ENCODE assay signal across 8 mouse cellular contexts in genomic region chr12:12940466-12941128, GRCm38 (mm10). TPM values are rescaled to one million over a fixed set of nuclear protein-coding genes. Genes with fewer than 3 reads are reported as not detected.
DNase-seq lines count a peak whose midpoint lies in the region; ATAC-seq and TF ChIP-seq lines count a peak whose summit lies in the region.

No protein-coding gene starts in this region.

- ATAC-seq in forebrain, embryonic 15.5 days (replicated peaks): peak; percentile 9
- ATAC-seq in intestine, embryonic 15.5 days: no peak
- ATAC-seq in limb, embryonic 12.5 days (ENCODE audit: insufficient number of reproducible peaks, insufficient read depth, low FRiP score, low TSS enrichment, low read depth): no peak
- ATAC-seq in neural tube, embryonic 12.5 days (ENCODE audit: low FRiP score, low read depth): peak; percentile 3; the same call in 1 of the 2 replicates

- no peaks in the 10 kb centered on the region for H3K27me3 ChIP-seq in forebrain, embryonic 15.5 days
- no peaks in the 10 kb centered on the region for H3K27me3 ChIP-seq in intestine, embryonic 15.5 days (replicated peaks)
- H3K27me3 ChIP-seq in limb, embryonic 12.5 days: no peaks in the 10 kb centered on the region
- H3K27me3 ChIP-seq in neural tube, embryonic 12.5 days (replicated peaks): no peaks in the 10 kb centered on the region

- H3K9me3 ChIP-seq in ES-E14 (ENCODE audit: control insufficient read depth, insufficient read depth, low read depth, low read length): no peaks in the 10 kb centered on the region
- H3K9me3 ChIP-seq in forebrain, embryonic 15.5 days: no peaks in the 10 kb centered on the region
- no peaks in the 10 kb centered on the region for H3K9me3 ChIP-seq in intestine, embryonic 15.5 days
- no peaks in the 10 kb centered on the region for H3K9me3 ChIP-seq in limb, embryonic 12.5 days
- no peaks in the 10 kb centered on the region for H3K9me3 ChIP-seq in neural tube, embryonic 12.5 days

- peak overlapping the region; percentile 77 for H3K4me2 ChIP-seq in forebrain, embryonic 15.5 days (replicated peaks)
- peak overlapping the region; percentile 76 for H3K4me2 ChIP-seq in intestine, embryonic 15.5 days (replicated peaks)
- H3K4me2 ChIP-seq in limb, embryonic 12.5 days: peak overlapping the region; percentile 94
- H3K4me2 ChIP-seq in neural tube, embryonic 12.5 days (replicated peaks): peak overlapping the region; percentile 93

- in situ Hi-C loops in ES-E14 (cut with MboI; ENCODE audit: low sequenced_read_pairs in 2 of 2, unreplicated experiment in 2 of 2): loop anchor here in 1 of 2 experiments (5.0 to 10.0 kb wide), 2 partner anchors 158 to 316 kb away; no protein-coding TSS in a partner anchor

- DNase-seq in ES-E14 (ENCODE audit: low read depth, low spot score): no peak
- DNase-seq in adrenal gland, postnatal 25 days: peak; percentile 2
- peak; percentile 62 for DNase-seq in thymus, postnatal 14 days
- no peak for DNase-seq in spleen, adult 18-20 months

- peak overlapping the region; percentile 84 for H3K27ac ChIP-seq in ES-E14 (ENCODE audit: insufficient read depth, low read depth, low read length, poor library complexity, severe bottlenecking)
- H3K27ac ChIP-seq in forebrain, embryonic 15.5 days (replicated peaks): peak overlapping the region; percentile 99
- peak overlapping the region; percentile 90 for H3K27ac ChIP-seq in intestine, embryonic 15.5 days
- peak overlapping the region; percentile 95 for H3K27ac ChIP-seq in limb, embryonic 12.5 days
- peak overlapping the region; percentile 95; the same call in 1 of the 2 replicates for H3K27ac ChIP-seq in neural tube, embryonic 12.5 days

- peak overlapping the region; percentile 72 for H3K9ac ChIP-seq in ES-E14 (ENCODE audit: insufficient read depth, low read depth, low read length, poor library complexity, severe bottlenecking)
- peak overlapping the region; percentile 99 for H3K9ac ChIP-seq in forebrain, embryonic 15.5 days (replicated peaks)
- H3K9ac ChIP-seq in intestine, embryonic 15.5 days: peak overlapping the region; percentile 85
- H3K9ac ChIP-seq in limb, embryonic 12.5 days (replicated peaks): peak overlapping the region; percentile 87
- peak overlapping the region; percentile 95 for H3K9ac ChIP-seq in neural tube, embryonic 12.5 days

- peaks cover 43% of the 10 kb centered on the region for H3K36me3 ChIP-seq in ES-E14 (ENCODE audit: control insufficient read depth, insufficient read depth, low read length, poor library complexity, severe bottlenecking)
- peaks cover 14% of the 10 kb centered on the region for H3K36me3 ChIP-seq in forebrain, embryonic 15.5 days
- H3K36me3 ChIP-seq in intestine, embryonic 15.5 days: 0 out of 2 replicates have a peak, but pooled peaks cover 5% of the 10 kb centered on the region
- H3K36me3 ChIP-seq in limb, embryonic 12.5 days: peaks cover 26% of the 10 kb centered on the region
- peaks cover 24% of the 10 kb centered on the region for H3K36me3 ChIP-seq in neural tube, embryonic 12.5 days

- peak overlapping the region; percentile 81 to 94 for H3K4me3 ChIP-seq in ES-E14 (ENCODE audit: insufficient read depth in 1 of 2, low read depth in 1 of 2, low read length in 2 of 2, poor library complexity in 1 of 2, severe bottlenecking in 1 of 2)
- peak overlapping the region; percentile 94 for H3K4me3 ChIP-seq in forebrain, embryonic 15.5 days
- H3K4me3 ChIP-seq in intestine, embryonic 15.5 days (replicated peaks): peak overlapping the region; percentile 78
- H3K4me3 ChIP-seq in limb, embryonic 12.5 days (replicated peaks): peak overlapping the region; percentile 80
- peak overlapping the region; percentile 89 for H3K4me3 ChIP-seq in neural tube, embryonic 12.5 days

- under 1% methylated on average over 13 of the region's 13 CpGs for whole genome bisulfite sequencing in forebrain, embryonic 15.5 days
- 1% methylated on average over 13 of the region's 13 CpGs for WGBS in intestine, embryonic 15.5 days
- under 1% methylated on average over 13 of the region's 13 CpGs for WGBS in limb, embryonic 12.5 days
- WGBS in neural tube, embryonic 12.5 days: under 1% methylated on average over 13 of the region's 13 CpGs

- H3K4me1 ChIP-seq in ES-E14 (ENCODE audit: control insufficient read depth in 2 of 2, insufficient read depth in 2 of 2, low read length in 2 of 2, poor library complexity in 1 of 2): peaks cover 10 to 14% of the 10 kb centered on the region in 2 experiments
- peaks cover 27% of the 10 kb centered on the region for H3K4me1 ChIP-seq in forebrain, embryonic 15.5 days
- H3K4me1 ChIP-seq in intestine, embryonic 15.5 days (replicated peaks): peaks cover 20% of the 10 kb centered on the region
- peaks cover 44% of the 10 kb centered on the region for H3K4me1 ChIP-seq in limb, embryonic 12.5 days (replicated peaks)
- peaks cover 22% of the 10 kb centered on the region for H3K4me1 ChIP-seq in neural tube, embryonic 12.5 days

TF ChIP-seq in ES-E14, 5 proteins besides CTCF, POLR2A, EP300 and RAD21:
- no peak for TF ChIP-seq CHD2 (IDR thresholded peaks at IDR 0.05; ENCODE audit: low read depth, low read length)

RNA-seq across cellular contexts. Expression of gene Mycn, which starts 1.1 kb away (rescaled TPM):
- 76.8 and 110 TPM in 2 replicates for total RNA-seq in ES-E14 (2012; rRNA removed)
- total RNA-seq in adrenal gland, postnatal 25 days (2021): 4.2 and 7.1 TPM in 2 replicates
- 162 and 167 TPM in 2 replicates for polyA plus RNA-seq in forebrain, embryonic 15.5 days (2015; fragmentation: Nextera tagmentation; extraction: Ambion mirVana)
- polyA plus RNA-seq in intestine, embryonic 15.5 days (2015; fragmentation: Nextera tagmentation; extraction: Ambion mirVana): 72.5 and 89.8 TPM in 2 replicates
- polyA plus RNA-seq in limb, embryonic 12.5 days (2016; fragmentation: Nextera tagmentation; extraction: Ambion mirVana): 115 and 129 TPM in 2 replicates
- polyA plus RNA-seq in neural tube, embryonic 12.5 days (2016; fragmentation: Nextera tagmentation; extraction: Ambion mirVana): 95.7 and 98.7 TPM in 2 replicates

Comparison
In these comparisons a context has a peak if more than half of its experiments do, and no peak if none do; other contexts are left out.
1. DNase-seq: peak in adrenal gland, postnatal 25 days (single experiment) and thymus, postnatal 14 days (single experiment); none in ES-E14 (single experiment) and spleen, adult 18-20 months (0 of 2).
2. ATAC-seq: peak in forebrain, embryonic 15.5 days (single experiment) and neural tube, embryonic 12.5 days (single experiment); none in intestine, embryonic 15.5 days (single experiment) and limb, embryonic 12.5 days (single experiment).
3. Peak in every context shown above with its lines, with median percentiles within 50 percentile points of each other: H3K27ac ChIP-seq, H3K4me3 ChIP-seq, H3K9ac ChIP-seq and H3K4me2 ChIP-seq.